Mouse (Mus musculus) CD4-positive, CD25-positive, alpha-beta regulatory T cell, adult 4 months (primary cell): ENCODE data around the gene Garnl3. TPM values are rescaled to one million over a fixed set of nuclear protein-coding genes. Genes with fewer than 3 reads are reported as not detected.

Experiments
- polyA plus RNA-seq, 2 experiments: library from polyadenylated mRNA; unstranded; fragments of 100-300 nt; shearing (Covaris generic); gene quantifications; one replicate each; pipeline ENCODE4 v1.2.1; 2017

Garnl3 gene
- polyA plus RNA-seq, 2 experiments from 2014 or later = 0.30 TPM; not detected in 1

Other genes with a start within 250 kb of the Garnl3 start
- gene Rpl12, start 170.1 kb downstream of the Garnl3 start, polyA plus RNA-seq = 100 to 1,000 TPM in 1 of 2 experiments, 10 to 100 TPM in 1; 43.5 to 613 TPM
- gene Lrsam1, start 170.0 kb downstream of the Garnl3 start, polyA plus RNA-seq = 10 to 100 TPM in 1 of 2 experiments, 1 to 10 TPM in 1; 5.5 to 11.1 TPM
- 1 to 10 TPM; 1.7 to 3.3 TPM for gene Slc2a8, start 149.6 kb downstream of the Garnl3 start, polyA plus RNA-seq
- gene Angptl2, start 84.4 kb upstream of the Garnl3 start, polyA plus RNA-seq = 10 to 100 TPM in 1 of 2 experiments, 1 to 10 TPM in 1; 7.6 to 16.5 TPM
- gene Ralgps1, start 239.8 kb upstream of the Garnl3 start, polyA plus RNA-seq = 10 to 100 TPM in 1 of 2 experiments, 1 to 10 TPM in 1; 7.2 to 14.4 TPM